Mouse (Mus musculus): ENCODE measurements around the gene Plau. TPM values are rescaled to one million over a fixed set of nuclear protein-coding genes. Genes with fewer than 3 reads are reported as not detected.

The Plau gene
- polyA plus RNA-seq, 2 experiments = 3.1 to 9.1 TPM

GRCm38 (mm10) chr14:20798761-20799160 is 37.7 kb upstream of the Plau start:
- Histone ChIP-seq H3K4me3 (replicated peaks; ENCODE audit: low read length) (no peak overlapping the region), H3K9me3 (ENCODE audit: control insufficient read depth, low read length) (no peaks in the 10 kb centered on the region), H3K36me3 (ENCODE audit: control insufficient read depth, insufficient read depth, low read length) (no peaks in the 10 kb centered on the region), H3K4me2 (replicated peaks; ENCODE audit: low read depth, low read length, severe bottlenecking) (no peak overlapping the region), H3K27ac (replicated peaks; ENCODE audit: low read depth, low read length) (no peak overlapping the region), H3K4me1 (ENCODE audit: control insufficient read depth, insufficient read depth, low read length) (peaks cover 16% of the 10 kb centered on the region; the same call in 1 of the 2 replicates), H3K27me3 (ENCODE audit: control insufficient read depth, insufficient read depth, low read length) (no peaks in the 10 kb centered on the region), H3K9ac (ENCODE audit: low read depth, low read length, severe bottlenecking) (no peak overlapping the region)
- TF ChIP-seq POLR2A (IDR thresholded peaks at IDR 0.05; ENCODE audit: borderline replicate concordance, extremely low read depth, insufficient read depth, insufficient read length) = no peak
- ATAC-seq (ENCODE audit: low FRiP score, low read depth) (no peak), DNase-seq (ENCODE audit: low spot score) (peak; percentile 70)
- 17% methylated on average over 7 of the region's 7 CpGs for WGBS

- Histone ChIP-seq H3K36me3 (ENCODE audit: control insufficient read depth, insufficient read depth, low read length) (no peaks in the 10 kb centered on the region), H3K9ac (ENCODE audit: low read depth, low read length, severe bottlenecking) (no peak overlapping the region), H3K4me1 (ENCODE audit: control insufficient read depth, insufficient read depth, low read length) (peaks cover 17% of the 10 kb centered on the region), H3K27me3 (ENCODE audit: control insufficient read depth, insufficient read depth, low read length) (no peaks in the 10 kb centered on the region), H3K9me3 (ENCODE audit: control insufficient read depth, low read length) (no peaks in the 10 kb centered on the region), H3K4me3 (replicated peaks; ENCODE audit: low read length) (no peak overlapping the region), H3K4me2 (replicated peaks; ENCODE audit: low read depth, low read length, severe bottlenecking) (no peak overlapping the region), H3K27ac (replicated peaks; ENCODE audit: low read depth, low read length) (no peak overlapping the region)
- no peak for TF ChIP-seq POLR2A (IDR thresholded peaks at IDR 0.05; ENCODE audit: borderline replicate concordance, extremely low read depth, insufficient read depth, insufficient read length)
- WGBS = 42% methylated on average over 2 of the region's 2 CpGs
- DNase-seq (ENCODE audit: low spot score) (no peak), ATAC-seq (ENCODE audit: low FRiP score, low read depth) (no peak)
These were observed 33.4 kb upstream of the Plau start for GRCm38 (mm10) chr14:20802926-20803605.

GRCm38 (mm10) chr14:20803606-20803938 is 32.9 kb upstream of the Plau start:
- Histone ChIP-seq H3K36me3 (ENCODE audit: control insufficient read depth, insufficient read depth, low read length) (no peaks in the 10 kb centered on the region), H3K27me3 (ENCODE audit: control insufficient read depth, insufficient read depth, low read length) (no peaks in the 10 kb centered on the region), H3K4me1 (ENCODE audit: control insufficient read depth, insufficient read depth, low read length) (peaks cover 17% of the 10 kb centered on the region), H3K9ac (ENCODE audit: low read depth, low read length, severe bottlenecking) (no peak overlapping the region), H3K4me3 (replicated peaks; ENCODE audit: low read length) (no peak overlapping the region), H3K4me2 (replicated peaks; ENCODE audit: low read depth, low read length, severe bottlenecking) (no peak overlapping the region), H3K9me3 (ENCODE audit: control insufficient read depth, low read length) (no peaks in the 10 kb centered on the region), H3K27ac (replicated peaks; ENCODE audit: low read depth, low read length) (no peak overlapping the region)
- no peak for TF ChIP-seq POLR2A (IDR thresholded peaks at IDR 0.05; ENCODE audit: borderline replicate concordance, extremely low read depth, insufficient read depth, insufficient read length)
- DNase-seq (ENCODE audit: low spot score) (peak; percentile 87), ATAC-seq (ENCODE audit: low FRiP score, low read depth) (no peak; the same call in 1 of the 2 replicates)
- 7% methylated on average over 7 of the region's 7 CpGs for WGBS

GRCm38 (mm10) chr14:20804481-20804880 is 32.0 kb upstream of the Plau start:
- WGBS = 72% methylated on average over 5 of the region's 5 CpGs
- Histone ChIP-seq H3K4me2 (replicated peaks; ENCODE audit: low read depth, low read length, severe bottlenecking) (no peak overlapping the region), H3K27me3 (ENCODE audit: control insufficient read depth, insufficient read depth, low read length) (no peaks in the 10 kb centered on the region), H3K9ac (ENCODE audit: low read depth, low read length, severe bottlenecking) (no peak overlapping the region), H3K4me3 (replicated peaks; ENCODE audit: low read length) (no peak overlapping the region), H3K36me3 (ENCODE audit: control insufficient read depth, insufficient read depth, low read length) (no peaks in the 10 kb centered on the region), H3K9me3 (ENCODE audit: control insufficient read depth, low read length) (no peaks in the 10 kb centered on the region), H3K27ac (replicated peaks; ENCODE audit: low read depth, low read length) (no peak overlapping the region), H3K4me1 (ENCODE audit: control insufficient read depth, insufficient read depth, low read length) (peaks cover 17% of the 10 kb centered on the region)
- no peak for DNase-seq (ENCODE audit: low spot score)
- ATAC-seq (ENCODE audit: low FRiP score, low read depth) = no peak
- no peak for TF ChIP-seq POLR2A (IDR thresholded peaks at IDR 0.05; ENCODE audit: borderline replicate concordance, extremely low read depth, insufficient read depth, insufficient read length)

- Histone ChIP-seq H3K27me3 (ENCODE audit: control insufficient read depth, insufficient read depth, low read length) (no peaks in the 10 kb centered on the region), H3K4me3 (replicated peaks; ENCODE audit: low read length) (no peak overlapping the region), H3K36me3 (ENCODE audit: control insufficient read depth, insufficient read depth, low read length) (no peaks in the 10 kb centered on the region), H3K9ac (ENCODE audit: low read depth, low read length, severe bottlenecking) (no peak overlapping the region), H3K9me3 (ENCODE audit: control insufficient read depth, low read length) (no peaks in the 10 kb centered on the region), H3K27ac (replicated peaks; ENCODE audit: low read depth, low read length) (peak overlapping the region; percentile 52), H3K4me2 (replicated peaks; ENCODE audit: low read depth, low read length, severe bottlenecking) (no peak overlapping the region), H3K4me1 (ENCODE audit: control insufficient read depth, insufficient read depth, low read length) (peaks cover 17% of the 10 kb centered on the region)
- ATAC-seq (ENCODE audit: low FRiP score, low read depth) (peak; percentile 79), DNase-seq (ENCODE audit: low spot score) (peak; percentile 90)
- no peak for TF ChIP-seq POLR2A (IDR thresholded peaks at IDR 0.05; ENCODE audit: borderline replicate concordance, extremely low read depth, insufficient read depth, insufficient read length)
- 36% methylated on average over 9 of the region's 9 CpGs for WGBS
These were observed 31.3 kb upstream of the Plau start for GRCm38 (mm10) chr14:20804964-20805672.
